Mouse (Mus musculus) CH12.LX (cell line): ENCODE data around the gene Spin1. TPM values are rescaled to one million over a fixed set of nuclear protein-coding genes. Genes with fewer than 3 reads are reported as not detected.

Source experiments
- DNase-seq: peaks from one replicate; pipeline ENCODE4 v3.0.0-alpha.2; 2013; ENCODE audit errors: extremely low read depth
- H3K27ac ChIP-seq: 2 replicates; pipeline ENCODE4 v1.5.1; 2012; ENCODE audit warnings: low read depth, mild to moderate bottlenecking, control low read depth, moderate library complexity; ENCODE audit not compliant: insufficient read depth
- H3K27me3 ChIP-seq: replicated peaks from 2 replicates; pipeline ENCODE3; 2012; ENCODE audit warnings: inconsistent platforms
- H3K36me3 ChIP-seq, 2 experiments: replicated peaks in 1 of 2; 2 replicates each; pipeline versions ENCODE3 to v1.6.1; 2012; ENCODE audit warnings: inconsistent platforms in 1 of 2, low read length in 1 of 2, mild to moderate bottlenecking in 1 of 2, mixed read lengths in 1 of 2, moderate library complexity in 1 of 2; ENCODE audit not compliant: control insufficient read depth in 1 of 2, insufficient read depth in 1 of 2
- H3K4me1 ChIP-seq, 2 experiments: 2 replicates each; pipeline ENCODE4 v1.6.1; 2012; ENCODE audit warnings: inconsistent platforms in 1 of 2, moderate library complexity in 1 of 2; ENCODE audit not compliant: insufficient read depth in 2 of 2, control insufficient read depth in 1 of 2
- H3K4me2 ChIP-seq: 2 replicates; pipeline ENCODE4 v1.6.1; 2012; ENCODE audit warnings: low read depth, mild to moderate bottlenecking, control low read depth; ENCODE audit not compliant: poor library complexity, insufficient read depth, severe bottlenecking
- H3K4me3 ChIP-seq, 3 experiments: fragments of 150-350 bp in 1 of 3; sonication (generic) in 1 of 3; replicated peaks in 1 of 3; 2 replicates each; pipeline versions ENCODE3 to v1.5.1; 2011 to 2012; ENCODE audit warnings: low read depth in 2 of 3, low read length in 2 of 3, mild to moderate bottlenecking in 2 of 3, moderate library complexity in 2 of 3, control low read depth in 1 of 3, improper control_type of control experiment in 1 of 3, inconsistent platforms in 1 of 3, mixed read lengths in 1 of 3; ENCODE audit not compliant: poor library complexity in 1 of 3
- H3K79me2 ChIP-seq: replicated peaks from 2 replicates; pipeline ENCODE4 v1.6.1; 2012; ENCODE audit warnings: mild to moderate bottlenecking, moderate library complexity; ENCODE audit not compliant: control insufficient read depth, poor library complexity, insufficient read depth, severe bottlenecking; ENCODE audit errors: extremely low read depth
- H3K9ac ChIP-seq: 2 replicates; pipeline ENCODE4 v1.6.1; 2012; ENCODE audit warnings: low read depth, mild to moderate bottlenecking, control low read depth, moderate library complexity; ENCODE audit not compliant: insufficient read depth
- H3K9me3 ChIP-seq: replicated peaks from 2 replicates; pipeline ENCODE3; 2012; ENCODE audit warnings: low read length, inconsistent platforms, mixed read lengths
- BHLHE40 ChIP-seq: IDR thresholded peaks from 2 replicates; pipeline ENCODE4 v1.6.1; 2011; ENCODE audit warnings: mild to moderate bottlenecking, low read depth, low read length, improper control_type of control experiment
- CHD1 ChIP-seq: IDR thresholded peaks from 2 replicates; pipeline ENCODE4 v1.6.1; 2012; ENCODE audit warnings: low read depth, low read length, improper control_type of control experiment, inconsistent platforms
- CTCF ChIP-seq, 2 experiments: IDR thresholded peaks in 1 of 2; conservative IDR thresholded peaks in 1 of 2; 2 replicates each; pipeline ENCODE4 v1.5.1; 2011 to 2012; ENCODE audit warnings: low read depth in 2 of 2, low read length in 2 of 2, improper control_type of control experiment in 1 of 2, inconsistent platforms in 1 of 2, mild to moderate bottlenecking in 1 of 2, moderate library complexity in 1 of 2
- EP300 ChIP-seq: IDR thresholded peaks from 2 replicates; pipeline ENCODE4 v1.6.1; 2011; ENCODE audit warnings: low read length, improper control_type of control experiment
- ETS1 ChIP-seq: conservative IDR thresholded peaks from 2 replicates; pipeline ENCODE4 v1.6.1; 2012; ENCODE audit warnings: low read depth, mild to moderate bottlenecking, inconsistent platforms, low read length, improper control_type of control experiment, moderate library complexity
- GABPA ChIP-seq: IDR thresholded peaks from 2 replicates; pipeline ENCODE4 v1.6.1; 2012; ENCODE audit warnings: low read depth, low read length, improper control_type of control experiment, inconsistent platforms; ENCODE audit not compliant: insufficient replicate concordance
- HCFC1 ChIP-seq: IDR thresholded peaks from 2 replicates; pipeline ENCODE4 v1.6.1; 2012; ENCODE audit warnings: low read depth, mild to moderate bottlenecking, inconsistent platforms, low read length, improper control_type of control experiment
- IRF4 ChIP-seq: IDR thresholded peaks from 2 replicates; pipeline ENCODE4 v1.6.1; 2014; ENCODE audit warnings: low read depth, mild to moderate bottlenecking, inconsistent platforms, low read length, improper control_type of control experiment
- JUN ChIP-seq: IDR thresholded peaks from 2 replicates; pipeline ENCODE4 v1.6.1; 2011; ENCODE audit warnings: low read depth, mild to moderate bottlenecking, low read length, improper control_type of control experiment, moderate library complexity; ENCODE audit not compliant: insufficient read depth
- MAX ChIP-seq: IDR thresholded peaks from 2 replicates; pipeline ENCODE4 v1.6.1; 2011; ENCODE audit warnings: low read length, improper control_type of control experiment
- MEF2A ChIP-seq: IDR thresholded peaks from 2 replicates; pipeline ENCODE4 v1.6.1; 2014; ENCODE audit warnings: low read depth, mild to moderate bottlenecking, inconsistent platforms, low read length, improper control_type of control experiment, borderline replicate concordance
- MXI1 ChIP-seq: IDR thresholded peaks from 2 replicates; pipeline ENCODE4 v1.6.1; 2011; ENCODE audit warnings: mild to moderate bottlenecking, low read depth, low read length, improper control_type of control experiment
- MYC ChIP-seq: IDR thresholded peaks from 2 replicates; pipeline ENCODE4 v1.6.1; 2011; ENCODE audit warnings: low read depth, mild to moderate bottlenecking, improper control_type of control experiment, low read length
- PAX5 ChIP-seq: IDR thresholded peaks from 2 replicates; pipeline ENCODE4 v1.6.1; 2012; ENCODE audit warnings: low read length, inconsistent platforms, mixed read lengths
- POLR2A ChIP-seq: IDR thresholded peaks from 2 replicates; pipeline ENCODE4 v1.6.1; 2011; ENCODE audit warnings: low read depth, mild to moderate bottlenecking, improper control_type of control experiment, low read length
- POLR2AphosphoS2 ChIP-seq: IDR thresholded peaks from 2 replicates; pipeline ENCODE4 v1.6.1; 2011; ENCODE audit warnings: low read depth, low read length, improper control_type of control experiment
- RAD21 ChIP-seq: IDR thresholded peaks from 2 replicates; pipeline ENCODE4 v1.6.1; 2011; ENCODE audit warnings: low read depth, mild to moderate bottlenecking, low read length, improper control_type of control experiment, moderate library complexity
- RCOR1 ChIP-seq: conservative IDR thresholded peaks from 2 replicates; pipeline ENCODE4 v1.6.1; 2012; ENCODE audit warnings: low read depth, mild to moderate bottlenecking, inconsistent platforms, low read length, improper control_type of control experiment
- SIN3A ChIP-seq: IDR thresholded peaks from 2 replicates; pipeline ENCODE4 v1.6.1; 2012; ENCODE audit warnings: low read length, improper control_type of control experiment, inconsistent platforms
- SMC3 ChIP-seq: IDR thresholded peaks from 2 replicates; pipeline ENCODE4 v1.6.1; 2011; ENCODE audit warnings: low read depth, low read length, improper control_type of control experiment
- TBP ChIP-seq: conservative IDR thresholded peaks from 2 replicates; pipeline ENCODE4 v1.6.1; 2011; ENCODE audit warnings: low read depth, low read length, improper control_type of control experiment
- TCF12 ChIP-seq: IDR thresholded peaks from 2 replicates; pipeline ENCODE4 v1.6.1; 2014; ENCODE audit warnings: low read depth, mild to moderate bottlenecking, inconsistent platforms, low read length, improper control_type of control experiment
- UBTF ChIP-seq: IDR thresholded peaks from 2 replicates; pipeline ENCODE4 v1.6.1; 2012; ENCODE audit warnings: low read depth, mild to moderate bottlenecking, inconsistent platforms, low read length, improper control_type of control experiment, moderate library complexity
- USF2 ChIP-seq: conservative IDR thresholded peaks from 2 replicates; pipeline ENCODE4 v1.6.1; 2011; ENCODE audit warnings: low read depth, low read length, improper control_type of control experiment
- ZC3H11A ChIP-seq: IDR thresholded peaks from 2 replicates; pipeline ENCODE4 v1.6.1; 2012; ENCODE audit warnings: low read depth, mild to moderate bottlenecking, inconsistent platforms, low read length, improper control_type of control experiment
- ZKSCAN1 ChIP-seq: IDR thresholded peaks from 2 replicates; pipeline ENCODE4 v1.6.1; 2012; ENCODE audit warnings: low read depth, inconsistent platforms, low read length, improper control_type of control experiment, borderline replicate concordance
- ZMIZ1 ChIP-seq: IDR thresholded peaks from 2 replicates; pipeline ENCODE4 v1.6.1; 2012; ENCODE audit warnings: low read depth, mild to moderate bottlenecking, inconsistent platforms, low read length, improper control_type of control experiment
- dilution Hi-C: fragments of 300-500 bp; cut with MboI; formaldehyde crosslinking; loops from 2 replicates; pipeline ENCODE4 v1.14.3; 2020; ENCODE audit warnings: low sequenced_read_pairs; ENCODE audit not compliant: extremely low pct_unique_long_range_greater_than_20kb, extremely low pct_ligation_motif_present
- in situ Hi-C: fragments of 300-500 bp; cut with MboI; formaldehyde crosslinking; loops from 3 replicates; pipeline ENCODE4 v1.14.3; 2019; ENCODE audit warnings: low sequenced_read_pairs, low pct_ligation_motif_present, low pct_unique_long_range_greater_than_20kb, mixed read lengths
- polyA plus RNA-seq: library from polyadenylated mRNA; unstranded; fragments of >175 nt; gene quantifications from 2 replicates; pipeline ENCODE4 v1.2.1, GENCODE M21; 2012; ENCODE audit warnings: low read depth; ENCODE audit not compliant: insufficient read length
- total RNA-seq, 2 experiments: library from RNA; depleted of rRNA; stranded (reverse); fragments of 300-350 nt in 1 of 2; fragments of >200 nt in 1 of 2; gene quantifications; 2 replicates each; pipeline ENCODE4 v1.2.3; 2012 to 2014

Spin1 gene
- total and polyA plus RNA-seq, 3 experiments, result 15.2 to 37.8 (median 25.4) TPM

DNA sequence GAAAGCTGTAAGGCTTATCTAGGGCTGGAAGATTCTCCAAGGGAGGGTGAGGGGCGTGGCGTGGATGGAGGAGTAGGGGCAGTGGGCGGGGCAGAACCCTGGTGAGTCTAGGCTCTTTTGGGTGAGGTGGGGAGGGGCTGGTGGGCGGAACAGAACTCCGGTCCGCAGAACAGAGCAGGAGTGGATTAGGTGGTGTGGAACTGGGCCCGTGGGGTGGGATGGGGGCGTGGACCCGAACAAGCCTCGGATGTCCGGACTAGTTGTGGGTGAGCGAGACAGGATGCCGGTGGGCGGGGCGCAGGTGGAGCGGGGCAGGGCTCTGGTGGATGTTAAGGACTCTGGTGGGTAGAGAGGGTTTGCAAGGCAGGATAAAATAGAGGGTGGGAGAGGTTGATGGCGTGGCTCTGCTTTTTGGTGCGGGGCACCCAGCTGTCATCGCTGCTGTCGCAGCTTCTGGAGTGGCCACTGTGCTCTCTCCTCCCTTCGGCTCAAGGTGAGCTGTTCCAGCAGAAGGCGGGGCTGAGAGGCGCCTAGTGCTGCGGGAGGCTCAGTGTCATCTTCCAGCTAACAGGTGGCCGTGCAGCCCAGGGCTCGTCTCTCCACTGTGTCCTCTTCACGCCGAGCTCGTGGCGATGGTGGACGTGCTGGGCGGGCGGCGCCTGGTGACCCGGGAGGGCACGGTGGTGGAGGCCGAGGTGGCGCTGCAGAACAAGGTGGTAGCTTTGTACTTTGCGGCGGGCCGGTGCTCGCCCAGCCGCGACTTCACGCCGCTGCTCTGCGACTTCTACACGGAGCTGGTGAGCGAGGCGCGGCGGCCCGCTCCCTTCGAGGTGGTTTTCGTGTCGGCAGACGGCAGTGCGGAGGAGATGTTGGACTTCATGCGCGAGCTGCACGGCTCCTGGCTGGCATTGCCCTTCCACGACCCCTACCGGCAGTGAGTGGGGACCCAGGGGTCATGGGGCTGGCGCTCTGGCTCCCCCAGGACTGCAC is 70.3 kb downstream of the Spin1 start, which contains the start of gene Nxnl2:
Gene Nxnl2 (plus strand): TSS at position 332 of the 990 bp plus-strand sequence.
- Histone ChIP-seq H3K27me3 (peaks cover 15% of the 10 kb centered on the region), H3K4me2 (peak within 1 kb of the TSS; percentile 89), H3K36me3 (no peaks in the 10 kb centered on the region), H3K4me3 (peak within 1 kb of the TSS in 2 of 3 experiments; percentile 45 to 52), H3K27ac (no peak within 1 kb of the TSS), H3K4me1 (peaks cover 4 to 7% of the 10 kb centered on the region in 2 experiments; a peak in 2 of 4 replicates), H3K9me3 (peaks cover 5% of the 10 kb centered on the region), H3K9ac (no peak within 1 kb of the TSS), H3K79me2 (no peaks in the 10 kb centered on the region)
- in situ Hi-C loops (loop anchor here (10.0 kb wide), 1 partner anchor 146 kb away; no protein-coding TSS in a partner anchor), dilution Hi-C loops (no loop called here)
- peak; percentile 41 for DNase-seq
- TF ChIP-seq POLR2AphosphoS2 (no peak), ZKSCAN1 (no peak), ZC3H11A (peak; percentile 23; the same call in 1 of the 2 replicates), ETS1 (no peak), GABPA (no peak), UBTF (no peak), SMC3 (peak; percentile 78), SIN3A (0 out of 2 replicates have a peak, but pooled peaks have one; percentile 52), RAD21 (peak; percentile 66), PAX5 (no peak), IRF4 (0 out of 2 replicates have a peak, but pooled peaks have one; percentile 7), MAX (0 out of 2 replicates have a peak, but pooled peaks have one; percentile 19), MXI1 (0 out of 2 replicates have a peak, but pooled peaks have one; percentile 15), BHLHE40 (no peak), RCOR1 (no peak), TCF12 (0 out of 2 replicates have a peak, but pooled peaks have one; percentile 31), POLR2A (no peak), JUN (no peak), USF2 (no peak), MEF2A (no peak), CTCF (conservative IDR thresholded peaks at IDR 0.05 in 1 of 2, IDR thresholded peaks at IDR 0.05 in 1 of 2; ENCODE audit: low read depth in 2 of 2, low read length in 2 of 2) (peak in 1 of 2 experiments; percentile 76; a peak in 2 of 4 replicates), ZMIZ1 (no peak), TBP (no peak), MYC (no peak), EP300 (no peak), HCFC1 (no peak), CHD1 (no peak)
